Comparison of ENCODE assay signal across 14 mouse cellular contexts in the genomic region with DNA sequence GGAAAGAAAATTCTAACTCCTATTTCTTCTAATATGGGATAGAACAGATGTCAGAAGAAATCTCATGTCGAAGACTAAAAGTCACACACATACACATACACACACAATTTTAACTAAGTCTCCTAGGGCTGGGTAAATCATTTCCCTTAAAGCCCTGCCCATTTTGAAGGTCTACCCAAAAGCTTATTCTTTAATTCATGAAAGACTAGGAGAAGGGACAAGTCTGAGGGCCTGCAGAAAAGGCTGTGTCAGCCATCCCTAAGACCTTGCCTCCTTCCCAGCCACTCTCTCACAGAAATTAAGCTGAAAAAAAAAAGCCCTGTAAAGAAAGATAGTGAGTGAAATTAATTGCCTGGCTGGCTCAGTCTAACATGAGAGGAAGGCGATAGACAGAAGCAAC.
"Had no signal": no experiment of that assay in that cellular context is flagged by ENCODE, and none has a peak within 500 bp of the region (broad histone marks: within the 10 kb centered on the region; RNA-seq: fewer than 3 reads in every experiment).

No protein-coding gene starts in this region.

- H3K4me2 ChIP-seq: intestine, embryonic 15.5 days; liver, embryonic 13.5 days; midbrain, embryonic 12.5 days; neural tube, embryonic 13.5 days had no signal

- H3K9me3 ChIP-seq: intestine, embryonic 15.5 days; liver, embryonic 13.5 days; midbrain, embryonic 12.5 days; neural tube, embryonic 13.5 days had no signal

- DNase-seq: liver, embryonic 13.5 days; lung, adult 2 months; lung, postnatal 14 days; lung, postnatal 4 days; thymus, adult 2 months; thymus, postnatal 14 days; thymus, postnatal 4 days had no signal

- H3K9ac ChIP-seq: intestine, embryonic 15.5 days; liver, embryonic 13.5 days; midbrain, embryonic 12.5 days; neural tube, embryonic 13.5 days had no signal

- H3K27me3 ChIP-seq: intestine, embryonic 15.5 days; liver, embryonic 13.5 days; midbrain, embryonic 12.5 days; neural tube, embryonic 13.5 days had no signal

- ATAC-seq: midbrain, embryonic 16.5 days had no signal

- H3K4me1 ChIP-seq: intestine, embryonic 15.5 days; liver, embryonic 13.5 days; neural tube, embryonic 13.5 days had no signal

- H3K36me3 ChIP-seq: intestine, embryonic 15.5 days; liver, embryonic 13.5 days; midbrain, embryonic 12.5 days; neural tube, embryonic 13.5 days had no signal

- H3K27ac ChIP-seq: intestine, embryonic 15.5 days; kidney, postnatal 0 days; liver, embryonic 13.5 days; midbrain, embryonic 12.5 days; neural tube, embryonic 13.5 days; stomach, postnatal 0 days had no signal

- H3K4me3 ChIP-seq: intestine, embryonic 15.5 days; liver, embryonic 13.5 days; midbrain, embryonic 12.5 days; myocyte; neural tube, embryonic 13.5 days had no signal
